Mouse (Mus musculus): ENCODE results near the gene Cby1.

The Cby1 gene

GRCm38 (mm10) chr15:79677936-79678335 is 18.9 kb downstream of the Cby1 start:
- DNase-seq (ENCODE audit: low spot score in 2 of 2): no peak

- no peak for DNase-seq (ENCODE audit: low spot score in 2 of 2)
Observed at GRCm38 (mm10) chr15:79681973-79682372, 23.0 kb downstream of the Cby1 start.

GRCm38 (mm10) chr15:79683146-79683545 is 24.1 kb downstream of the Cby1 start:
- no peak for DNase-seq (ENCODE audit: low spot score in 2 of 2)

- peak in 1 of 2 experiments; percentile 25 for DNase-seq (ENCODE audit: low spot score in 2 of 2)
Observed at GRCm38 (mm10) chr15:79683707-79684465, 24.9 kb downstream of the Cby1 start.

GRCm38 (mm10) chr15:79684616-79685015 is 25.6 kb downstream of the Cby1 start:
- no peak for DNase-seq (ENCODE audit: low spot score in 2 of 2)

- no peak for DNase-seq (ENCODE audit: low spot score in 2 of 2)
Observed at GRCm38 (mm10) chr15:79685141-79685641, 26.2 kb downstream of the Cby1 start.

GRCm38 (mm10) chr15:79686046-79686869 is 27.3 kb downstream of the Cby1 start:
- no peak for DNase-seq (ENCODE audit: low spot score in 2 of 2)

- DNase-seq (ENCODE audit: low spot score in 2 of 2): peak in 1 of 2 experiments; percentile 20
Observed at GRCm38 (mm10) chr15:79687175-79687574, 28.2 kb downstream of the Cby1 start.

GRCm38 (mm10) chr15:79687646-79688267 is 28.8 kb downstream of the Cby1 start, which contains the start of gene Josd1:
TSS of gene Josd1 (minus strand) at chr15:79687919.
- DNase-seq (ENCODE audit: low spot score in 2 of 2): peak; percentile 95 to 97

- no peak for DNase-seq (ENCODE audit: low spot score in 2 of 2)
Observed at GRCm38 (mm10) chr15:79688268-79688956, 29.4 kb downstream of the Cby1 start.

- no peak for DNase-seq (ENCODE audit: low spot score in 2 of 2)
Observed at GRCm38 (mm10) chr15:79689662-79690425, 30.8 kb downstream of the Cby1 start.

GRCm38 (mm10) chr15:79690426-79691022 is 31.5 kb downstream of the Cby1 start, which contains the start of gene Gtpbp1:
TSS of gene Gtpbp1 (plus strand) at chr15:79690845.
- DNase-seq (ENCODE audit: low spot score in 2 of 2): peak; percentile 89 to 96

- DNase-seq (ENCODE audit: low spot score in 2 of 2): peak in 1 of 2 experiments; percentile 63
Observed at GRCm38 (mm10) chr15:79691023-79691508, 32.1 kb downstream of the Cby1 start.

GRCm38 (mm10) chr15:79692334-79692733 is 33.3 kb downstream of the Cby1 start:
- DNase-seq (ENCODE audit: low spot score in 2 of 2): no peak

GRCm38 (mm10) chr15:79693740-79694139 is 34.7 kb downstream of the Cby1 start:
- no peak for DNase-seq (ENCODE audit: low spot score in 2 of 2)

GRCm38 (mm10) chr15:79694512-79694911 is 35.5 kb downstream of the Cby1 start:
- DNase-seq (ENCODE audit: low spot score in 2 of 2): no peak

GRCm38 (mm10) chr15:79695516-79695915 is 36.5 kb downstream of the Cby1 start:
- no peak for DNase-seq (ENCODE audit: low spot score in 2 of 2)

- DNase-seq (ENCODE audit: low spot score in 2 of 2): no peak
Observed at GRCm38 (mm10) chr15:79696508-79696907, 37.5 kb downstream of the Cby1 start.

- DNase-seq (ENCODE audit: low spot score in 2 of 2): no peak
Observed at GRCm38 (mm10) chr15:79697011-79697410, 38.0 kb downstream of the Cby1 start.

All from urinary bladder, adult 18-20 months (tissue).